Mouse (Mus musculus): ENCODE results near the gene Phospho2.

The Phospho2 gene

DNA sequence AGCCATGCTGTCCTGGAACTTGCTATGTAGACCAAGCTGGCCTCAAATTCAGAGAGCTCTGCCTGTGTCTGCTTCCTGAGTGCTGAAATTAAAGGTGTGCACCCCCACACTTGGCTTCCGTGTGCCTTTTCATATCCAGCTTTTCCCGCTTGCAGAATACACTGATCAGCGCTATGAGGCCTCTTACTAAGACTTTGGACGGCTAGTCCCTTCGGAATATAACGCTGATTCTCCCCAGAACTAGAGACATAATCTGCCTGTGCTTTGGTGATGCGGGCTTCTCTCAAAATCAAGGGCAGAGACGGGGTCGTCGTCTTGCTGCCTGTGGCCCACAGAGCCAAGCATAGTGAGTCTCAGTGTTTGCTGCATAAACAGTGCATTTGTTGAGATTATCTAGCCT is 36.5 kb downstream of the Phospho2 start:
- DNase-seq, result no peak

DNA sequence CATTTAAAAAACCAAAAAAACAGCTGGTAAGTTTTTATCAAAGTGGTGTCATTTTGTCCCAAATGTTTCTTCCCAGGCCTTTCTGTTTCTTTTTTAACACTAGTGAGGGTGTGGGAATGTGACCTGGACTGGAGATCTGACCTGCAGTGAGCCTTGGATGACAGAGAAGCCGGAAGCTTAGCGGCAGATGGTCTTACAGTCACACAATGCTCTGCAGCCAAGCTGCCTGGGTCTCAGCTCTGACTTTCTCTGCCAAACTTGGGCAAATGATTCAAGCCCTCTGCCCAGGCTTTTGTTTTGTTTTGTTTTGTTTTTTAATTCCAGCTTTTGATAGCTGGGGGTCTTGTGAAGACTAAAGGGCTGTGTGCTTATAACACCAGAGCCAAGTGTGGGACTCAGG is 37.0 kb downstream of the Phospho2 start:
- DNase-seq, result no peak

GRCm38 (mm10) chr2:69828031-69828430 is 38.6 kb downstream of the Phospho2 start:
- no peak for DNase-seq

- DNase-seq, result no peak
Measured at GRCm38 (mm10) chr2:69829680-69830079, 40.3 kb downstream of the Phospho2 start.

DNA sequence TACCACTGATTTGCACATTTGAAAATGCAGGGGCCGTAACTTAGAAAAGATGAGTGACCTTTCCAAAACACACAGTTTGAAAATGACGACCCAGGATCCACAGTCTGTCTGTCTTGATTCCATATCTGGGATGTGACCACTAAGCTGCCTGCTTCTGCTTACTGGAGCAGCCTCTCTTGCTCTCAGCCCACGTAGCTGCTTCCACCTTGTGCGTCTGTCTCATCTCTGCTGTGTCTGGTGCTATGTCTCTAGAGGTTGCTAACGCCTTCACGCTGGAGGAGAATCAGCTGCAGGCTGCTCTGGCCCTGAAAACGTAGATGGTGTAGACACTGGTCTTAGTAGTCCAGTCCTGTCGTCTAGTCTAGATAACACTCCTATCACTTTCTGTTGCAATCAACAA is 40.7 kb downstream of the Phospho2 start:
- DNase-seq, result no peak

DNA sequence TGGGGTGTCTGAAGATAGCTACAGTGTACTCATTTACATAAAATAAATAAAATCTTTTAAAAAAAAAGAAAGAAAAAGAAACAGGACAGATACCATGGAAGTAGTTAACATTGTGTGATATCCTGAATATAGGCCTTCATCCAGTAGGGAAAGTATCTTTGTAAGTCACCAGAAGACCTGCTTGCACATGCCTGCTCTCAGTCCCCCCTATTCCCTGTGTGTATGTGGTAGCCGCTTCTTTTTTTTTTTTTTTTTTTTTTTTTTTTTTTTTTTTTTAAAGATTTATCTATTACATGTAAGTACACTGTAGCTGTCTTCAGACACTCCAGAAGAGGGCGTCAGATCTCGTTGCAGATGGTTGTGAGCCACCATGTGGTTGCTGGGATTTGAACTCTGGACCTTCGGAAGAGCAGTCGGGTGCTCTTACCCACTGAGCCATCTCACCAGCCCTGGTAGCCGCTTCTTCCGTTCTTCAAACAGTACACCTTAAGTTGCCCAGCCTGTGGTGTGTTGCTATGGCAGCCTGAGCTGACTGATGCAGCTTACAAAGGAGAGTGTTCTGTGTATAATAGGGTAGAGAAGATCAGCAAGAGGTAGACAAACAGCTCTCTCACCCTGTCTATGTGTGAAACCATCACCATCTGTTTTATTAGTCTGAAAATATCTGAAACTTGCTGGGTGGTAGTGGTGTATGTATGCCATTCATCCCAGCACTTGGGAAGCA is 48.0 kb downstream of the Phospho2 start:
- no peak for DNase-seq

- no peak for DNase-seq
Measured at GRCm38 (mm10) chr2:69837996-69838395, 48.6 kb downstream of the Phospho2 start.

DNA sequence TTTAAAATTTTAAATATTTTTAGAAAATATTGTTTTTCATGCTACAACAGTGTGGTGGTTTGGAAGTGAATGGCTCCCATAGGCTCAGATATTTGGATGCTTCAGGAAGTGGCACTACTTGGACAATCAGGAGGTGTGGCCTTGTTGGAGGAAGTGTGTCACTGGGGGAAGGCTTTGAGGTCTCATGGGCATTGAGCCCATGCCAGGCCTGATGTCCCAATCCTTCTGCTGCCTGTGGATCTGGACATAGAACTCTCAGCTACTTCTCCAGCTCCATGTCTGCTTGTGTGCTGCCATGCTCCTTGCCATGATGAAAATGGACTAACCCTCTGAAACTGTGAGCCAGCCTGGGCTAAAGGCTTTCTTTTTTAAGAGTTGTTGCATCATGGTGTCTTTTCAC is 49.3 kb downstream of the Phospho2 start:
- DNase-seq, result no peak

DNA sequence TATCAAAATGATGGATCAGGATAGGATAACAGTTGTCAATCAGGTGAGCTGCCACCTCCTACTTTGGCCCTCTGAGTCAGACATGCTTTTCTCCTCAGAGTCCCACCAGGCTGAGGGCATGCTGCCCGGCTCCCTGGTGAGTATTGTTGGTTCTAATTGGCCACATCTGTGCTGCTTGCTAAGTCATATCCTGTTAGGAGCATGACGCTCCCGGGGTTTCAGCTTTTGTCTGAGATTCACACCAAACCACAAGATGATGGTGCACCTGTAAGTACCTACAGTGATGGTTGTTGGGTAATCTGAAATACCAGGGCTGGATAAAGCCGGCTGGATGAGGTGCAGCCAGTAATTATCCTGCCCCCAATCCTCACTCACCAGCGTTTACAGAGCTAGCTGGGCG is 50.8 kb downstream of the Phospho2 start:
- no peak for DNase-seq

DNA sequence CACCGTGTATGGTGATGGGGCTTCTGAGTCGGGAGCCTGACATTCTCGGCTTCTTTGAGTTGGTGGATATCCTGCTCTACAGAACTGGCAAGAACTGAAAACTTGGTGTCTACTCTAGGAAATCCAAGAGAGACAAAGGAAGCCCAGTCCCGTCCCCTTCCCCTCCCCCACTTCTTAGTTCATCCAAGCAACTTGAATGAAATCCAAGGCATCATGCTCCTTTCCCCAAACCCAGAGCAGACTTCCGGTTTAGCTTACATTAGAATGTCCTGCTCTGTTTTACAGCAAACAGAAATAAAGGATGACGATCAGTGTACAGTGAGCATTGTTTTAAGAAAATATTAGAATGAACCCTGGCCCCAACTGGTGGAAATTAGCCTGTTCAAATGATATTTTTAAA is 59.8 kb downstream of the Phospho2 start:
- DNase-seq, result no peak

All from right cerebral cortex, postnatal 14 days (tissue).